Mouse (Mus musculus) embryonic facial prominence, embryonic 13.5 days (tissue): ENCODE data around the gene Stxbp6. TPM values are rescaled to one million over a fixed set of nuclear protein-coding genes. Genes with fewer than 3 reads are reported as not detected.
"Not testable (repeated sequence)": the region's sequence is repeated elsewhere in the genome, so short reads cannot be mapped to it uniquely, and the experiment has no call there.

ENCODE experiments used
- ATAC-seq: fragments of 200-750 bp; cut with Nextera tagmentation; 2 replicates; pipeline ENCODE4 v1.8.0; 2017; ENCODE audit warnings: low read depth; ENCODE audit not compliant: insufficient number of reproducible peaks, insufficient read depth, low FRiP score, low TSS enrichment
- H3K27ac ChIP-seq: fragments of 300-500 bp; sonication (generic); 2 replicates; pipeline ENCODE4 v1.5.1; 2015; ENCODE audit warnings: moderate library complexity, mild to moderate bottlenecking, inconsistent platforms
- H3K27me3 ChIP-seq: fragments of 300-500 bp; sonication (generic); 2 replicates; pipeline ENCODE4 v1.6.1; 2015; ENCODE audit warnings: mild to moderate bottlenecking, inconsistent platforms
- H3K36me3 ChIP-seq: fragments of 300-500 bp; sonication (generic); 2 replicates; pipeline ENCODE4 v1.6.1; 2015; ENCODE audit warnings: mild to moderate bottlenecking, inconsistent platforms
- H3K4me1 ChIP-seq: fragments of 300-500 bp; sonication (generic); 2 replicates; pipeline ENCODE4 v1.6.1; 2015; ENCODE audit warnings: inconsistent platforms
- H3K4me2 ChIP-seq: fragments of 300-500 bp; sonication (generic); 2 replicates; pipeline ENCODE4 v1.6.1; 2015; ENCODE audit warnings: moderate library complexity, mild to moderate bottlenecking, inconsistent platforms
- H3K4me3 ChIP-seq: fragments of 300-500 bp; sonication (generic); 2 replicates; pipeline ENCODE4 v1.5.1; 2015; ENCODE audit warnings: mild to moderate bottlenecking, inconsistent platforms
- H3K9ac ChIP-seq: fragments of 300-500 bp; sonication (generic); 2 replicates; pipeline ENCODE4 v1.6.1; 2015; ENCODE audit warnings: mild to moderate bottlenecking, inconsistent platforms
- H3K9me3 ChIP-seq: fragments of 300-500 bp; sonication (generic); 2 replicates; pipeline ENCODE4 v1.6.1; 2016; ENCODE audit warnings: inconsistent platforms
- WGBS: fragments of 180-500 bp; shearing (Covaris S2); methylation state at CpG from one replicate; pipeline ENCODE4 v1.1.7; 2015; ENCODE audit warnings: mixed read lengths; 5-methylcytosine and 5-hydroxymethylcytosine counted together
- polyA plus RNA-seq: library from polyadenylated mRNA; unstranded; fragments of >200 nt; fragmentation: Nextera tagmentation; extraction: Ambion mirVana; gene quantifications from 2 replicates; pipeline ENCODE4 v1.2.1, GENCODE M21; 2015

Stxbp6 gene
- polyA plus RNA-seq, result 8.5 and 10.2 TPM in 2 replicates

GRCm38 (mm10) chr12:45074611-45075342 is at the start of gene Stxbp6:
Stxbp6 (minus strand) TSS chr12:45074709.
- ATAC-seq, result peak; percentile 12; the same call in 1 of the 2 replicates

GRCm38 (mm10) chr12:45102954-45103353 is 28.4 kb upstream of the Stxbp6 start:
- not testable (repeated sequence) for H3K9ac ChIP-seq, H3K9me3 ChIP-seq, H3K27me3 ChIP-seq, ATAC-seq, H3K27ac ChIP-seq, H3K4me3 ChIP-seq, H3K36me3 ChIP-seq, H3K4me1 ChIP-seq, H3K4me2 ChIP-seq
- 77% methylated on average over 2 of the region's 2 CpGs for WGBS

More at GRCm38 (mm10) chr12:45074611-45075342, at the start of gene Stxbp6:
- Histone ChIP-seq H3K4me2 (peak within 1 kb of the TSS; percentile 98), H3K4me1 (peaks cover 26% of the 10 kb centered on the region; the same call in 1 of the 2 replicates), H3K27ac (peak within 1 kb of the TSS; percentile 75), H3K36me3 (no peaks in the 10 kb centered on the region), H3K4me3 (peak within 1 kb of the TSS; percentile 70), H3K9me3 (no peaks in the 10 kb centered on the region), H3K9ac (peak within 1 kb of the TSS; percentile 84), H3K27me3 (peaks cover 19% of the 10 kb centered on the region)
- 2% methylated on average over 20 of the region's 20 CpGs for WGBS

- Histone ChIP-seq H3K4me1 (no peaks in the 10 kb centered on the region), H3K9ac (no peak overlapping the region), H3K27ac (no peak overlapping the region), H3K27me3 (no peaks in the 10 kb centered on the region), H3K9me3 (no peaks in the 10 kb centered on the region), H3K4me2 (no peak overlapping the region), H3K4me3 (no peak overlapping the region), H3K36me3 (no peaks in the 10 kb centered on the region)
- ATAC-seq, result no peak
- WGBS, result 54% methylated on average over 2 of the region's 2 CpGs
Measured at GRCm38 (mm10) chr12:45093732-45094131, 19.2 kb upstream of the Stxbp6 start.

- WGBS, result 71% methylated on average over 3 of the region's 3 CpGs
- Histone ChIP-seq H3K27me3 (no peaks in the 10 kb centered on the region), H3K27ac (no peak overlapping the region), H3K9ac (no peak overlapping the region), H3K9me3 (no peaks in the 10 kb centered on the region), H3K4me3 (no peak overlapping the region), H3K4me1 (no peaks in the 10 kb centered on the region), H3K4me2 (no peak overlapping the region), H3K36me3 (no peaks in the 10 kb centered on the region)
- ATAC-seq, result no peak
Measured at GRCm38 (mm10) chr12:45092444-45092843, 17.9 kb upstream of the Stxbp6 start.

GRCm38 (mm10) chr12:45083145-45083475 is 8.6 kb upstream of the Stxbp6 start:
- Histone ChIP-seq H3K36me3 (no peaks in the 10 kb centered on the region), H3K4me2 (no peak overlapping the region), H3K27me3 (no peaks in the 10 kb centered on the region), H3K27ac (no peak overlapping the region), H3K4me3 (no peak overlapping the region), H3K9me3 (no peaks in the 10 kb centered on the region), H3K9ac (no peak overlapping the region), H3K4me1 (no peaks in the 10 kb centered on the region)
- 65% methylated on average over 1 of the region's 1 CpGs for WGBS
- ATAC-seq, result no peak

- Histone ChIP-seq H3K4me1 (no peaks in the 10 kb centered on the region), H3K27me3 (no peaks in the 10 kb centered on the region), H3K9ac (no peak overlapping the region), H3K9me3 (no peaks in the 10 kb centered on the region), H3K4me3 (no peak overlapping the region), H3K4me2 (no peak overlapping the region), H3K36me3 (no peaks in the 10 kb centered on the region), H3K27ac (no peak overlapping the region)
- 75% methylated on average over 4 of the region's 4 CpGs for WGBS
- no peak for ATAC-seq
Measured at GRCm38 (mm10) chr12:45082379-45083144, 8.1 kb upstream of the Stxbp6 start.

- no peaks in the 10 kb centered on the region for H3K27me3 ChIP-seq
- no peak overlapping the region for H3K9ac ChIP-seq
- ATAC-seq, result no peak
- 65% methylated on average over 1 of the region's 1 CpGs for WGBS
- H3K36me3 ChIP-seq, result no peaks in the 10 kb centered on the region
- H3K4me3 ChIP-seq, result no peak overlapping the region
- H3K9me3 ChIP-seq, result no peaks in the 10 kb centered on the region
- no peak overlapping the region for H3K27ac ChIP-seq
- no peaks in the 10 kb centered on the region for H3K4me1 ChIP-seq
- H3K4me2 ChIP-seq, result no peak overlapping the region
Measured at GRCm38 (mm10) chr12:45081617-45082016, 7.1 kb upstream of the Stxbp6 start.

- Histone ChIP-seq H3K9me3 (no peaks in the 10 kb centered on the region), H3K27ac (no peak overlapping the region), H3K27me3 (no peaks in the 10 kb centered on the region), H3K9ac (no peak overlapping the region), H3K4me2 (no peak overlapping the region), H3K36me3 (no peaks in the 10 kb centered on the region), H3K4me3 (no peak overlapping the region), H3K4me1 (no peaks in the 10 kb centered on the region)
- ATAC-seq, result no peak
- WGBS, result 76% methylated on average over 5 of the region's 5 CpGs
Measured at GRCm38 (mm10) chr12:45080753-45081122, 6.2 kb upstream of the Stxbp6 start.

GRCm38 (mm10) chr12:45080036-45080752 is 5.7 kb upstream of the Stxbp6 start:
- Histone ChIP-seq H3K4me3 (no peak overlapping the region), H3K27ac (no peak overlapping the region), H3K9me3 (no peaks in the 10 kb centered on the region), H3K27me3 (peaks cover 4% of the 10 kb centered on the region; the same call in 1 of the 2 replicates), H3K9ac (no peak overlapping the region), H3K4me1 (peaks cover 5% of the 10 kb centered on the region; the same call in 1 of the 2 replicates), H3K36me3 (no peaks in the 10 kb centered on the region), H3K4me2 (no peak overlapping the region)
- WGBS, result 78% methylated on average over 5 of the region's 5 CpGs
- no peak for ATAC-seq

- H3K4me1 ChIP-seq, result peaks cover 20% of the 10 kb centered on the region; the same call in 1 of the 2 replicates
- 70% methylated on average over 11 of the region's 11 CpGs for WGBS
- no peaks in the 10 kb centered on the region for H3K9me3 ChIP-seq
- ATAC-seq, result no peak
- H3K4me2 ChIP-seq, result peak overlapping the region; percentile 98
- no peaks in the 10 kb centered on the region for H3K36me3 ChIP-seq
- no peak overlapping the region for H3K27ac ChIP-seq
- no peak overlapping the region for H3K9ac ChIP-seq
- H3K4me3 ChIP-seq, result no peak overlapping the region
- H3K27me3 ChIP-seq, result peaks cover 19% of the 10 kb centered on the region
Measured at GRCm38 (mm10) chr12:45075631-45076030, 1.1 kb upstream of the Stxbp6 start.

- Histone ChIP-seq H3K27me3 (peaks cover 19% of the 10 kb centered on the region), H3K9ac (peak overlapping the region; percentile 84), H3K9me3 (no peaks in the 10 kb centered on the region), H3K4me1 (peaks cover 26% of the 10 kb centered on the region; the same call in 1 of the 2 replicates), H3K27ac (peak overlapping the region; percentile 75), H3K4me2 (peak overlapping the region; percentile 98), H3K4me3 (peak overlapping the region; percentile 70), H3K36me3 (no peaks in the 10 kb centered on the region)
- WGBS, result under 1% methylated on average over 62 of the region's 62 CpGs
- peak; percentile 76 for ATAC-seq
Measured at GRCm38 (mm10) chr12:45074042-45074601, 387 bp downstream of the Stxbp6 start.
